Mouse (Mus musculus): ENCODE results near the gene Cd93.

GRCm38 (mm10) chr2:148397015-148397783 lies 46.2 kb downstream of the Cd93 start:
- no peak for TF ChIP-seq CHD2 (IDR thresholded peaks at IDR 0.05; ENCODE audit: low read depth, low read length)
- no peak for TF ChIP-seq ZC3H11A (IDR thresholded peaks at IDR 0.05; ENCODE audit: borderline replicate concordance, low read depth, low read length)
- no peak for TF ChIP-seq MAFK (IDR thresholded peaks at IDR 0.05; ENCODE audit: insufficient read depth, low read depth, low read length)
- TF ChIP-seq ZNF384 (IDR thresholded peaks at IDR 0.05; ENCODE audit: low read depth, low read length) = no peak
